Mouse (Mus musculus) hindbrain, embryonic 15.5 days (tissue): Measurements from ENCODE around the gene Rpl34. TPM values are rescaled to one million over a fixed set of nuclear protein-coding genes. Genes with fewer than 3 reads are reported as not detected.

Experiments used
- ATAC-seq: fragments of 200-750 bp; cut with Nextera tagmentation; 2 replicates; pipeline ENCODE4 v1.8.0; 2017; ENCODE audit warnings: low read depth, moderate number of reproducible peaks, moderate TSS enrichment; ENCODE audit not compliant: low FRiP score
- H3K27ac ChIP-seq: fragments of 300-500 bp; sonication (generic); replicated peaks from 2 replicates; pipeline ENCODE4 v1.5.1; 2015; ENCODE audit warnings: mild to moderate bottlenecking, inconsistent platforms
- H3K27me3 ChIP-seq: fragments of 300-500 bp; sonication (generic); 2 replicates; pipeline ENCODE4 v1.6.1; 2015; ENCODE audit warnings: control low read depth, inconsistent platforms
- H3K36me3 ChIP-seq: fragments of 300-500 bp; sonication (generic); 2 replicates; pipeline ENCODE4 v1.6.1; 2015; ENCODE audit warnings: control low read depth, inconsistent platforms
- H3K4me1 ChIP-seq: fragments of 300-500 bp; sonication (generic); replicated peaks from 2 replicates; pipeline ENCODE4 v1.6.1; 2015; ENCODE audit warnings: control low read depth, inconsistent platforms
- H3K4me2 ChIP-seq: fragments of 300-500 bp; sonication (generic); 2 replicates; pipeline ENCODE4 v1.6.1; 2015; ENCODE audit warnings: moderate library complexity, mild to moderate bottlenecking, inconsistent platforms
- H3K4me3 ChIP-seq: fragments of 300-500 bp; sonication (generic); 2 replicates; pipeline ENCODE4 v1.5.1; 2015; ENCODE audit warnings: mild to moderate bottlenecking, inconsistent platforms
- H3K9ac ChIP-seq: fragments of 300-500 bp; sonication (generic); 2 replicates; pipeline ENCODE4 v1.6.1; 2015; ENCODE audit warnings: inconsistent platforms
- H3K9me3 ChIP-seq: fragments of 300-500 bp; sonication (generic); 2 replicates; pipeline ENCODE4 v1.6.1; 2016; ENCODE audit warnings: control low read depth, inconsistent platforms
- WGBS: fragments of 180-500 bp; shearing (Covaris S2); methylation state at CpG from one replicate; pipeline ENCODE4 v1.1.7; 2015; 5-methylcytosine and 5-hydroxymethylcytosine counted together
- polyA plus RNA-seq: library from polyadenylated mRNA; unstranded; fragments of >200 nt; fragmentation: Nextera tagmentation; extraction: Ambion mirVana; gene quantifications from 2 replicates; pipeline ENCODE4 v1.2.1, GENCODE M21; 2015

Gene Rpl34
- polyA plus RNA-seq = 511 and 568 TPM in 2 replicates

DNA sequence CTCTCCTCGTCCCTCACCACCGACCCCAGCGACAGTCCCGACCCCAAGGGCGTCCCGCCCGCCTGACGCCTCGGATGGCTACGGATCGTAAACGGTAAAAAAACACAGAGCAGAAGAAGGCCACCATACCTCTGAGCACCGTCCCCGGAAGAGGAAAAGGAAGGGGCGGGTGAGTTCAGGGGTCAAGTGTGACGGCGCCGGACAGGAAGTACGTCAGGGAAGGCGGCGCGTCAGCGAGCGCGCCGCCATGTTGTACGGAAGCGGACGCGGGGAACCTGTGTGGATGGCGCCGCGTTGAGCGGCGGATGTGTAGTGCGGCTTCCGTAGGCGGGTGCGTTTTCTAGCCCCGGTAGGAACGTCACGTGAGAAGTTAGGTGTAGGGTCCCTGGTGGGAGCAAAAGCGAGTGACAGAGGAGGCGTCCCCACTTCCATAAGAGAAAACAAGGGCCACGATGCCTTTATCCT is at the start of gene Rpl34:
TSS of gene Rpl34 (minus strand) at position 210 of the 465 bp plus-strand sequence.
- peaks cover 34% of the 10 kb centered on the region for H3K36me3 ChIP-seq
- no peaks in the 10 kb centered on the region for H3K9me3 ChIP-seq
- H3K9ac ChIP-seq = peak within 1 kb of the TSS; percentile 90
- no peaks in the 10 kb centered on the region for H3K27me3 ChIP-seq
- H3K4me2 ChIP-seq = peak within 1 kb of the TSS; percentile 61
- peak within 1 kb of the TSS; percentile 88 for H3K27ac ChIP-seq
- peak within 1 kb of the TSS; percentile 81 for H3K4me3 ChIP-seq
- peak; percentile 99 for ATAC-seq
- peaks cover 22% of the 10 kb centered on the region for H3K4me1 ChIP-seq
- WGBS = under 1% methylated on average over 45 of the region's 45 CpGs

DNA sequence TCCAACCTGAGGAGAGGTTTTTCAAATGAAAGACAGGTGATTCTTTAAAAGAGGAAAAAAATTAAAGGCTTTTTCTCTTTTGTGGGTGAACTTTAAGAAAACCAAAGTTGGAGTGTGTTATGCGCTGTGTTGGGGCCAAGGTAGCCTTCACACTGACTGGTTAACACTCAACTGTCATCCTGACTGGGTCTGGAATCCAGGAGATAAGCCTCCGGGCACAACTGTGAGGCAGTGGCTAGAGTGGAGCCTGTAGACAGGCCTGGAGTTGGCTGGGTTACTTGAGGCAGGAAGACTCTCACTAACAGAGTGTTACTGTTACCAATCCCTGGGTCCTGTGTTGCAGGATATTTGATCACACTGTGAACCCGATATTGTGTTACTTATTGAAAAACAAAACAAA is 38.0 kb upstream of the Rpl34 start:
- Histone ChIP-seq H3K4me3 (no peak overlapping the region), H3K27me3 (no peaks in the 10 kb centered on the region), H3K27ac (no peak overlapping the region), H3K4me2 (no peak overlapping the region), H3K4me1 (no peaks in the 10 kb centered on the region), H3K9me3 (no peaks in the 10 kb centered on the region), H3K9ac (no peak overlapping the region), H3K36me3 (no peaks in the 10 kb centered on the region)
- ATAC-seq = no peak
- WGBS = 91% methylated on average over 3 of the region's 3 CpGs

DNA sequence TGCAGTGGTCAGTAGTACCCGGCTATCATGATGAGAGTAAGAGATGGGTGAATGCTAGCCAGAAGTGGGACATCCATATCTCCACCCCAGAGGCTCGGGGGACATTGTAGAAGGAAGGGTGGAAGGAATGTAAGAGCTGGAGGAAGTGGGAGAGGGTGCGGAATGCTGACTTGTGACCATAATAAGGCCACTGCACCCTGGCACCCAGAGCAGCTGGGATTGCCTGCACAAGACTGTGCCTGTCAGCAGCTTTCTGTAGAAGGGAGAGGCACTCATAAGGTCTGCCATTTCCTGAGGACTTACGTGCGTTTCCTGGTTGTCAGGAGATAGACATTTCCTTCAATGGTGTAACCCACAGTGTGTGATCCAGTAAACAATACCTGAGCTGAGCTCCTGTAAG is 33.9 kb upstream of the Rpl34 start:
- Histone ChIP-seq H3K4me2 (no peak overlapping the region), H3K4me1 (no peaks in the 10 kb centered on the region), H3K4me3 (no peak overlapping the region), H3K9ac (no peak overlapping the region), H3K27me3 (no peaks in the 10 kb centered on the region), H3K9me3 (no peaks in the 10 kb centered on the region), H3K36me3 (no peaks in the 10 kb centered on the region), H3K27ac (no peak overlapping the region)
- WGBS = 86% methylated on average over 5 of the region's 5 CpGs
- no peak for ATAC-seq

DNA sequence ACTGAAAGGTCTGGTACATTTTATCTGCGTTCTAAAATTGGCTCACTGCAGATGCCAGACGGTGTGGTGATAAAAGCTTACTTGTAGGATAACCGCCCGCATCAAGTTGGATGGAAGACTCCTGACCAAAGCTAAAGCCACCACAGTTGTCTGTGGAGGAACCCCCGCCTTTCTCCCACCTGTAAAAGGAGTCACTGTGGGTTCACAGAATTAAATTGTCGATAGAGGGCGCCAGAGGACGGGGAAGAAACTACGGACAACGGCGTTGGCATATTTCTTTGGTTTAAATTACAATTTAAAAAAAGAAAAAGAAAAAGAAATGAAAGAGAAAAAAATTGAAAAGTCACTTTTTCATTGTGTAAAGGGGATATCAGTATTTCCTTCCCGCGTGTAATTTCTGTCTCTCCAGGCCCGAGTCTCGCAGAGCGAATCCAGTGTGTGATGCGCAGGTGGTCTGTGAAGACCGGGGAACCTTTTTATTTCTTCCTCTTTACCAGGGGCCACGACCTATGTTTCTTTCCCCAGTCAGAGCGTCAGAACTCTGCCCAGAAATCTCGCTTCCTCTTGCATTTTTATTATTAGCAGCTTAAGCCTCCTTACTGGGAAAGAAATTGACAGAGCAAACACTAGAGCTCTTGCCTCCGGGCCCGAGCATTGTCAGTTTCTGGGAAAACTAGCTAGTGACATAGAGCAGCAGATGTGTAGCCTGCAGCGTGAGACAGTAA is 30.7 kb upstream of the Rpl34 start:
- H3K4me3 ChIP-seq = no peak overlapping the region
- H3K4me1 ChIP-seq = peaks cover 10% of the 10 kb centered on the region
- H3K9ac ChIP-seq = no peak overlapping the region
- H3K36me3 ChIP-seq = no peaks in the 10 kb centered on the region
- 64% methylated on average over 24 of the region's 24 CpGs for WGBS
- no peak for ATAC-seq
- H3K4me2 ChIP-seq = no peak overlapping the region
- H3K9me3 ChIP-seq = no peaks in the 10 kb centered on the region
- no peaks in the 10 kb centered on the region for H3K27me3 ChIP-seq
- H3K27ac ChIP-seq = no peak overlapping the region

DNA sequence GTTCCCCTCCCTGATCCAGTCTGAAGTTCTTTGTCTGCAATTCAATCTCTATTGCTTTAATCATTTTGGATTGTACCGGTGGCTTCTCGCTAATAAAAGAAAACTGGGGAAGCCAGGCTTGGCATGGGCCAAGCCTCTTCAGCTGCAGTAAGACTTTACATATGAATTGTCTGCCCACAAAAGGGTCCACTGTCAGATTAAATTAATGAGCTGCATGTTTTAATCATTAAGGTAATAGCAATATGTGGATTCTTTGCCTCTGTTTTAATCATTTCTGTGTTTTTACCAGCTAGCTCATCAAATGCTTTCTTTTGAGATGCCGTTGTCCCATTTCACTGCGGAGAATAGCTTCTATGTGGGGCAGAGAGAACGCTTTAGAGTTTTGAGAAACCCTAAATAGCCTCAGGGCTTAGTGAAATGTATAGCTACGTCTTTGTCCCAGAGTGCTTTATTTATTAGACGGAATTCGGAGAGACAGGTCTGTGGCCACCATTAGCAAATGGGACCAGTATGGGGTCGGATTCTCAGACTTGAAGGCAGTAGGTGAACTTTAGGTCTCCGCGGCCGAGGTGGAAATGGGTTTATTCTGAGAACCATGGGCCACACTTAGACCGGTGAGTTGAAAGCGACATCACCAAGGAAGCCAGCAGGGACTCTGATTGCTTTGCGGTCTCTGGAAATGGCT is 28.1 kb upstream of the Rpl34 start:
- Histone ChIP-seq H3K4me3 (no peak overlapping the region), H3K4me1 (peaks cover 10% of the 10 kb centered on the region), H3K27ac (no peak overlapping the region), H3K4me2 (peak overlapping the region; percentile 18; the same call in 1 of the 2 replicates), H3K9ac (0 out of 2 replicates have a peak overlapping the region, but pooled peaks have one; percentile 9), H3K36me3 (no peaks in the 10 kb centered on the region), H3K9me3 (no peaks in the 10 kb centered on the region), H3K27me3 (no peaks in the 10 kb centered on the region)
- 48% methylated on average over 15 of the region's 15 CpGs for WGBS
- ATAC-seq = no peak

DNA sequence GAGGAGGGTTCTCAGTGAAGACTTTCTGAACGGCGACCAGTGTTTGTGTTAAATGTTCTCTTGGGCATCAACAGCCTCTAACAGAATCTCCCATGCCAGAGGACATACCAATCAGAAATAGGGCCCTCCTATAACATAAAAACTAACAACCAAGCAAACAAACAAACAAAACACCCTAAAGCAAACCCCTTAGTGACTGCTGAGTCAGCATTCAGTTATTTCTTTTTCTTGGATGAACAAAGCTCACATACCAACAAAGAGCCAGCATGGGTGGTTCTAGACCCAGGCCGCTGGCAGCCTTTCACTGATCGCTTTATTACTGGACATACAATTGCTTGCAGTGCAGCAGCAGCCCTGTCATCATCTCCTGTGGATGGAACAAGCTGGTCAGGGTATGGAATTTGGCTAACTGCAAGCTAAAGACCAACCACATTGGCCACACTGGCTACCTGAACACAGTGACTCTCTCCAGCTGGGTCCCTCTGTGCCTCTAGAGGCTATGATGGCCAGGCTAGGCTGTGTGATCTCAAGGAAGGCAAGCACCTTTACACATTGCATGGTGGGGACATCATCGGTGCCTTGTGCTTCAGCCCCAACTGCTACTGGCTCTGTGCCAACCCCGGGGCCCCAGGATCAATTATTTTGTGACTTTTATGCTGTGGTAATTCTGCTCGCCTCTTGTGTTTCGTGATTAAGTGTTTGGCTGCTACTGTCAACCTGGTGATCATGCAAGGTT is 27.1 kb upstream of the Rpl34 start:
- no peak overlapping the region for H3K27ac ChIP-seq
- H3K4me2 ChIP-seq = no peak overlapping the region
- H3K9ac ChIP-seq = no peak overlapping the region
- H3K4me3 ChIP-seq = no peak overlapping the region
- no peaks in the 10 kb centered on the region for H3K27me3 ChIP-seq
- no peak for ATAC-seq
- peaks cover 10% of the 10 kb centered on the region for H3K4me1 ChIP-seq
- WGBS = 66% methylated on average over 8 of the region's 8 CpGs
- H3K9me3 ChIP-seq = no peaks in the 10 kb centered on the region
- no peaks in the 10 kb centered on the region for H3K36me3 ChIP-seq

DNA sequence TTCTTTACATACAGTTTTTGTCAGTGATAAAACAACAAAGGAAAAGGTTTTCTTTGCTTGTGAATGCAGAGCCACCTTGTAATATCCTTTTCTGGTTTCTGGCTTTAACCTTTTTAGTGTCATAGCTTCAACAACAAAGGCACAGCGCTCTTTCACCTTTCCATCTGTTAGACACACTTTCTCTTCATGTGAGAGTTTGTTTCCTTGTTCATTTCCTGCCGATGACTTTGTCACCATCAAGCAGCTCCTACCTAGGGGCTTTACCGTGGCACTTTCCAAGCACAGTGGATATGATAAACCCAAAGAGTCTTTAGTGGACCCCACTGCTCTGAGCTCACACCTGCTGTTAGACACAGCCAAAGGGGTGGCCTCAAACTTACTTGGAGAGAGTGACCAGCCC is 19.0 kb upstream of the Rpl34 start:
- H3K9ac ChIP-seq = no peak overlapping the region
- H3K27ac ChIP-seq = no peak overlapping the region
- no peak overlapping the region for H3K4me2 ChIP-seq
- ATAC-seq = no peak
- no peaks in the 10 kb centered on the region for H3K27me3 ChIP-seq
- H3K9me3 ChIP-seq = no peaks in the 10 kb centered on the region
- H3K4me3 ChIP-seq = no peak overlapping the region
- H3K4me1 ChIP-seq = peaks cover 13% of the 10 kb centered on the region
- no peaks in the 10 kb centered on the region for H3K36me3 ChIP-seq
- 91% methylated on average over 3 of the region's 3 CpGs for WGBS

DNA sequence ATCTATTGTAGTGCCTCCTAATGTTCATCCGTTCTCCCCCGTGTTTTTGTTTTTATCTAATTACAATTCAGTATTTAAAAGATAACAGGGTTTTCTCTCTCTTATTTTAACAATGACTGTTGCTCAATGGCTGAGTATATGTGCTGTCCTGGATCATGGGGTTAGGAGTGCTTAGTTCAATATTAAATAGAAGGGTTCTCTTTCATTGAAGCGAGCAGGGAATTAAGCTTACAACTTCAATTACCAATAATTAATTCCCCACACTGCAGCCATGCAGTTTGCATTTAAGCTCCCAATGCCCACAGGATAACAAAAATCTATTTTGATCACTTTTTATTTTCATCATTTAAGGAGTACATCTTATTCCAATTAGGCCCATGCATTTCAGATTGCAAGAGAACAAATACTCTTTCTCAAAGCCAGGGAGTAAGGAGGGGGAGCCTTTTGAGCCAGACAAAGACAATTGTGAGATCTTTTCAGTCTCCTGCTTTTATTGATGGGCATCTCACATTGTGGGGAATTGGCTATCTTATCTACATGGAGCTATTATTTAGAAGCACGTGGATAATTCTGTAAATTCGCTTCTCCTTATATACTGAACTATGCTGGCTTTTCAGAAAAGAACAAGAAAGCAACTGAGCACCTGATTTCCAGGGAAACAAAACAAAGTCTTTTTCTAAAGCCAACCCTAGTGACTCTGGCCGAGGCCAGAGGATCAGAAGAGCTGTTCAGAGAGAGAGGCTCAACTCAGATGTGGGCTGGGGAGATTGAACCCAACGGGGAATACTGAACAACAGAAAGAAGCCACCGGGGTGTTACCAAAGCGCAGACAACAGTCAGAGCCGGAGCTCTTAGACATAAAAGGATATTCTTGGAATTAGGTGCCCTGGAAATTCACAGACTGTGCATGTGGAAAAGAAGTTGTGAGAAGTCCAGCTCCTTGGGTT is 16.7 kb upstream of the Rpl34 start:
- Histone ChIP-seq H3K4me2 (no peak overlapping the region), H3K27me3 (no peaks in the 10 kb centered on the region), H3K9ac (no peak overlapping the region), H3K4me3 (no peak overlapping the region), H3K9me3 (no peaks in the 10 kb centered on the region), H3K36me3 (no peaks in the 10 kb centered on the region), H3K4me1 (peaks cover 13% of the 10 kb centered on the region), H3K27ac (no peak overlapping the region)
- no peak for ATAC-seq
- WGBS = 31% methylated on average over 10 of the region's 10 CpGs

DNA sequence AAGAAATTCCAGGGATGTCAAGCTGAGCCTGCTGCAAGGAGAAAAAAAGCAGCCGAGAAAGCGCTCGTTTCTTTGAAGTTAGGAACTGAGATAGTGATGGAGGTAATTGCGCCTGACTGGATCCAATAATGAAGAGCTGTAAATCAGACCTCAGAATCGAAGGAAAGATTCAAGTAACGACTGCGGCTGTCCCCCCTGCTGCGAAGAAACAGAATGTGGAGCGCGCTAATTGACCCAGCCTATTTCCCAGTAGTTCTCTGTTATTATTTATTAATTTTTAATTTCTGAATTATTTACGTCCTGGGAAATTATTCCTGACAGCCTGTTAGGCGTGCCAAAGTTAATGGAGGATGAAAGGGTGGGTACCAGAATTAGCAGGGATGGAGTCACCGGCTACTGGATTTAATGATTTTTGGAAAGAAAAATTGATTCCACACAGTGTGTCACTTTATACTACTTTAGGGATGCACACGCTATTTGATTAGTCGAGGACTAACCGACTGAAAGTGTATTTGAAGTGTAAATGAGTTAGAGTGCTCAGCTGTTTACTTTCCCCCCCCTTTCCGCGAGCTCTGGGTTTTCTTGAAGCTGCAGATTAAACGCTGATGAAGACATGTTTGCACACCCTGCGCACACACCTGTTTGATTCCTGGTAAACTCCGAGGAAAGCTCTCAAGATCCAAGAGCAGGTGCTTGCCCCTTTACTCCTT is 7.6 kb upstream of the Rpl34 start:
- no peak overlapping the region for H3K4me3 ChIP-seq
- H3K27ac ChIP-seq = no peak overlapping the region
- H3K27me3 ChIP-seq = no peaks in the 10 kb centered on the region
- H3K9ac ChIP-seq = no peak overlapping the region
- no peaks in the 10 kb centered on the region for H3K9me3 ChIP-seq
- peaks cover 13% of the 10 kb centered on the region for H3K4me1 ChIP-seq
- no peaks in the 10 kb centered on the region for H3K36me3 ChIP-seq
- WGBS = 44% methylated on average over 21 of the region's 21 CpGs
- ATAC-seq = peak; percentile 51
- peak overlapping the region; percentile 28 for H3K4me2 ChIP-seq

DNA sequence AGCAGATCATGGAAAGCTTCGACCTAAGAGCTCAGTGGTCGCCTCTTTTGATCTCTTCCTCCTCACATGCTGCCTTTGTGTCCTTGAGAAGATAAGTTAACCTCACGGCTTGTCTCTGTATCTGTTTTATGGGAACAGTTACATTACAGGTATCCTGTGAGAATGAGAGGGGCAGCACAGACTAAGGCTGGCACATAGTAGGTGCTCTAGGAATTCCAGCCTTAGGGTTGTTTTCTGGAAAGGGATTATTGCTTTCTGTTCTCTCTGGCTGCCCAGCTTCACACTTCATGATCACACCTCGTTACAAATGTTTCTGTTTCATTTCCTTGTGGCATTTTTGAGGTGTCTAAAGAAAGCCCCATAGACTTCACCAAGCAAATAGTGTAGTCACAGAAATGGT is 6.6 kb upstream of the Rpl34 start:
- Histone ChIP-seq H3K4me3 (no peak overlapping the region), H3K4me2 (no peak overlapping the region), H3K36me3 (no peaks in the 10 kb centered on the region), H3K4me1 (peaks cover 13% of the 10 kb centered on the region), H3K9ac (no peak overlapping the region), H3K9me3 (no peaks in the 10 kb centered on the region), H3K27ac (0 out of 2 replicates have a peak overlapping the region, but pooled peaks have one; percentile 20), H3K27me3 (no peaks in the 10 kb centered on the region)
- ATAC-seq = no peak
- 71% methylated on average over 4 of the region's 4 CpGs for WGBS
